Mouse (Mus musculus) brain, embryonic 14.5 days (tissue): ENCODE results near the gene Lyst.

ENCODE experiments used
- CTCF ChIP-seq: fragments of 200-500 bp; IDR thresholded peaks from 2 replicates; pipeline ENCODE4 v1.5.1; 2012; ENCODE audit warnings: inconsistent platforms, mild to moderate bottlenecking, moderate library complexity, borderline replicate concordance; ENCODE audit not compliant: insufficient read depth, insufficient read length; ENCODE audit errors: extremely low read depth
- POLR2A ChIP-seq: fragments of 200-500 bp; IDR thresholded peaks from 2 replicates; pipeline ENCODE4 v1.6.1; 2012; ENCODE audit warnings: mild to moderate bottlenecking, inconsistent platforms, borderline replicate concordance; ENCODE audit not compliant: poor library complexity, insufficient read depth, insufficient read length, severe bottlenecking; ENCODE audit errors: extremely low read depth

- no peak for TF ChIP-seq POLR2A
- no peak for TF ChIP-seq CTCF
These were observed 16.0 kb downstream of the Lyst start for GRCm38 (mm10) chr13:13606149-13606548.
